Mouse (Mus musculus): Measurements from ENCODE around the gene Cby3. TPM values are rescaled to one million over a fixed set of nuclear protein-coding genes. Genes with fewer than 3 reads are reported as not detected.

Cby3 gene
- total RNA-seq, 1 experiment from 2014 or later = not detected

- ATAC-seq (replicated peaks in 1 of 2; ENCODE audit: insufficient read depth in 1 of 2, low FRiP score in 2 of 2, low TSS enrichment in 1 of 2, low read depth in 1 of 2, poor library complexity in 2 of 2, severe bottlenecking in 2 of 2) = peak; percentile 80 to 84
Observed at GRCm38 (mm10) chr11:50376911-50377891, 22.9 kb downstream of the Cby3 start, which contains the start of gene Hnrnph1. Gene Hnrnph1 (plus strand): TSS chr11:50376990.

GRCm38 (mm10) chr11:50377892-50378684 is 23.8 kb downstream of the Cby3 start:
- peak; percentile 18 to 22; a peak in 3 of 4 replicates for ATAC-seq (replicated peaks in 1 of 2; ENCODE audit: insufficient read depth in 1 of 2, low FRiP score in 2 of 2, low TSS enrichment in 1 of 2, low read depth in 1 of 2, poor library complexity in 2 of 2, severe bottlenecking in 2 of 2)

GRCm38 (mm10) chr11:50379023-50379752 is 24.9 kb downstream of the Cby3 start:
- no peak for ATAC-seq (replicated peaks in 1 of 2; ENCODE audit: insufficient read depth in 1 of 2, low FRiP score in 2 of 2, low TSS enrichment in 1 of 2, low read depth in 1 of 2, poor library complexity in 2 of 2, severe bottlenecking in 2 of 2)

- no peak for ATAC-seq (replicated peaks in 1 of 2; ENCODE audit: insufficient read depth in 1 of 2, low FRiP score in 2 of 2, low TSS enrichment in 1 of 2, low read depth in 1 of 2, poor library complexity in 2 of 2, severe bottlenecking in 2 of 2)
Observed at GRCm38 (mm10) chr11:50381311-50381710, 27.0 kb downstream of the Cby3 start.

- no peak for ATAC-seq (replicated peaks in 1 of 2; ENCODE audit: insufficient read depth in 1 of 2, low FRiP score in 2 of 2, low TSS enrichment in 1 of 2, low read depth in 1 of 2, poor library complexity in 2 of 2, severe bottlenecking in 2 of 2)
Observed at GRCm38 (mm10) chr11:50387167-50387679, 33.0 kb downstream of the Cby3 start.

GRCm38 (mm10) chr11:50387697-50388096 is 33.4 kb downstream of the Cby3 start:
- no peak for ATAC-seq (replicated peaks in 1 of 2; ENCODE audit: insufficient read depth in 1 of 2, low FRiP score in 2 of 2, low TSS enrichment in 1 of 2, low read depth in 1 of 2, poor library complexity in 2 of 2, severe bottlenecking in 2 of 2)

GRCm38 (mm10) chr11:50388217-50388929 is 34.1 kb downstream of the Cby3 start:
- ATAC-seq (replicated peaks in 1 of 2; ENCODE audit: insufficient read depth in 1 of 2, low FRiP score in 2 of 2, low TSS enrichment in 1 of 2, low read depth in 1 of 2, poor library complexity in 2 of 2, severe bottlenecking in 2 of 2) = no peak

GRCm38 (mm10) chr11:50389011-50389410 is 34.7 kb downstream of the Cby3 start:
- no peak for ATAC-seq (replicated peaks in 1 of 2; ENCODE audit: insufficient read depth in 1 of 2, low FRiP score in 2 of 2, low TSS enrichment in 1 of 2, low read depth in 1 of 2, poor library complexity in 2 of 2, severe bottlenecking in 2 of 2)

- ATAC-seq (replicated peaks in 1 of 2; ENCODE audit: insufficient read depth in 1 of 2, low FRiP score in 2 of 2, low TSS enrichment in 1 of 2, low read depth in 1 of 2, poor library complexity in 2 of 2, severe bottlenecking in 2 of 2) = no peak
Observed at GRCm38 (mm10) chr11:50389616-50390015, 35.4 kb downstream of the Cby3 start.

- ATAC-seq (replicated peaks in 1 of 2; ENCODE audit: insufficient read depth in 1 of 2, low FRiP score in 2 of 2, low TSS enrichment in 1 of 2, low read depth in 1 of 2, poor library complexity in 2 of 2, severe bottlenecking in 2 of 2) = no peak
Observed at GRCm38 (mm10) chr11:50391272-50391960, 37.2 kb downstream of the Cby3 start.

- ATAC-seq (replicated peaks in 1 of 2; ENCODE audit: insufficient read depth in 1 of 2, low FRiP score in 2 of 2, low TSS enrichment in 1 of 2, low read depth in 1 of 2, poor library complexity in 2 of 2, severe bottlenecking in 2 of 2) = no peak
Observed at GRCm38 (mm10) chr11:50393306-50393705, 39.0 kb downstream of the Cby3 start.

- ATAC-seq (replicated peaks in 1 of 2; ENCODE audit: insufficient read depth in 1 of 2, low FRiP score in 2 of 2, low TSS enrichment in 1 of 2, low read depth in 1 of 2, poor library complexity in 2 of 2, severe bottlenecking in 2 of 2) = no peak
Observed at GRCm38 (mm10) chr11:50394731-50395130, 40.5 kb downstream of the Cby3 start.

- ATAC-seq (replicated peaks in 1 of 2; ENCODE audit: insufficient read depth in 1 of 2, low FRiP score in 2 of 2, low TSS enrichment in 1 of 2, low read depth in 1 of 2, poor library complexity in 2 of 2, severe bottlenecking in 2 of 2) = no peak
Observed at GRCm38 (mm10) chr11:50396766-50397307, 42.6 kb downstream of the Cby3 start.

GRCm38 (mm10) chr11:50397316-50397715 is 43.1 kb downstream of the Cby3 start:
- no peak for ATAC-seq (replicated peaks in 1 of 2; ENCODE audit: insufficient read depth in 1 of 2, low FRiP score in 2 of 2, low TSS enrichment in 1 of 2, low read depth in 1 of 2, poor library complexity in 2 of 2, severe bottlenecking in 2 of 2)

GRCm38 (mm10) chr11:50398803-50399202 is 44.5 kb downstream of the Cby3 start:
- ATAC-seq (replicated peaks in 1 of 2; ENCODE audit: insufficient read depth in 1 of 2, low FRiP score in 2 of 2, low TSS enrichment in 1 of 2, low read depth in 1 of 2, poor library complexity in 2 of 2, severe bottlenecking in 2 of 2) = no peak

GRCm38 (mm10) chr11:50402481-50402880 is 48.2 kb downstream of the Cby3 start:
- no peak for ATAC-seq (replicated peaks in 1 of 2; ENCODE audit: insufficient read depth in 1 of 2, low FRiP score in 2 of 2, low TSS enrichment in 1 of 2, low read depth in 1 of 2, poor library complexity in 2 of 2, severe bottlenecking in 2 of 2)
